Mouse (Mus musculus): Measurements from ENCODE around the gene Cfap20. TPM values are rescaled to one million over a fixed set of nuclear protein-coding genes. Genes with fewer than 3 reads are reported as not detected.
A peak's percentile ranks its signal among the peaks of the same experiment; 100 is the strongest.

The Cfap20 gene
- 144 and 146 TPM in 2 replicates for polyA plus RNA-seq (2016; fragmentation: Nextera tagmentation; extraction: Ambion mirVana)

- WGBS = 1% methylated on average over 51 of the region's 51 CpGs
- Histone ChIP-seq H3K27me3 (ENCODE audit: poor library complexity, severe bottlenecking) (no peaks in the 10 kb centered on the region), H3K4me1 (peaks cover 43% of the 10 kb centered on the region), H3K36me3 (replicated peaks) (peaks cover 4% of the 10 kb centered on the region), H3K27ac (peak within 1 kb of the TSS; percentile 95), H3K4me3 (peak within 1 kb of the TSS; percentile 92), H3K9me3 (no peaks in the 10 kb centered on the region)
- peak; percentile 100 for DNase-seq (ENCODE audit: extremely low spot score, low spot score)
These were observed at the start of gene Cfap20 for GRCm38 (mm10) chr8:95434686-95435439. Cfap20 (minus strand) TSS chr8:95434869.

GRCm38 (mm10) chr8:95470008-95470407 lies 35.3 kb upstream of the Cfap20 start:
- Histone ChIP-seq H3K27ac (no peak overlapping the region), H3K4me1 (no peaks in the 10 kb centered on the region), H3K4me3 (no peak overlapping the region), H3K36me3 (replicated peaks) (peaks cover 96% of the 10 kb centered on the region), H3K9me3 (no peaks in the 10 kb centered on the region), H3K27me3 (ENCODE audit: poor library complexity, severe bottlenecking) (no peaks in the 10 kb centered on the region)
- WGBS = 97% methylated on average over 4 of the region's 4 CpGs
- no peak for DNase-seq (ENCODE audit: extremely low spot score, low spot score)

GRCm38 (mm10) chr8:95468995-95469394 lies 34.3 kb upstream of the Cfap20 start:
- no peak for DNase-seq (ENCODE audit: extremely low spot score, low spot score)
- no peaks in the 10 kb centered on the region for H3K9me3 ChIP-seq
- H3K4me1 ChIP-seq = no peaks in the 10 kb centered on the region
- no peak overlapping the region for H3K27ac ChIP-seq
- peaks cover 96% of the 10 kb centered on the region for H3K36me3 ChIP-seq (replicated peaks)
- no peaks in the 10 kb centered on the region for H3K27me3 ChIP-seq (ENCODE audit: poor library complexity, severe bottlenecking)
- H3K4me3 ChIP-seq = no peak overlapping the region
- 97% methylated on average over 3 of the region's 3 CpGs for WGBS

- Histone ChIP-seq H3K9me3 (no peaks in the 10 kb centered on the region), H3K36me3 (replicated peaks) (peaks cover 96% of the 10 kb centered on the region), H3K4me1 (no peaks in the 10 kb centered on the region), H3K4me3 (no peak overlapping the region), H3K27me3 (ENCODE audit: poor library complexity, severe bottlenecking) (no peaks in the 10 kb centered on the region), H3K27ac (no peak overlapping the region)
- 84% methylated on average over 2 of the region's 2 CpGs for WGBS
- DNase-seq (ENCODE audit: extremely low spot score, low spot score) = no peak
These were observed 31.9 kb upstream of the Cfap20 start for GRCm38 (mm10) chr8:95466543-95466942.

- H3K36me3 ChIP-seq (replicated peaks) = peaks cover 99% of the 10 kb centered on the region
- no peak overlapping the region for H3K4me3 ChIP-seq
- DNase-seq (ENCODE audit: extremely low spot score, low spot score) = no peak
- 85% methylated on average over 8 of the region's 8 CpGs for WGBS
- H3K9me3 ChIP-seq = no peaks in the 10 kb centered on the region
- H3K27me3 ChIP-seq (ENCODE audit: poor library complexity, severe bottlenecking) = no peaks in the 10 kb centered on the region
- H3K4me1 ChIP-seq = no peaks in the 10 kb centered on the region
- no peak overlapping the region for H3K27ac ChIP-seq
These were observed 17.8 kb upstream of the Cfap20 start for GRCm38 (mm10) chr8:95452518-95452917.

GRCm38 (mm10) chr8:95450271-95450670 lies 15.6 kb upstream of the Cfap20 start:
- no peaks in the 10 kb centered on the region for H3K9me3 ChIP-seq
- H3K4me3 ChIP-seq = no peak overlapping the region
- no peak overlapping the region for H3K27ac ChIP-seq
- peaks cover 85% of the 10 kb centered on the region for H3K36me3 ChIP-seq (replicated peaks)
- no peaks in the 10 kb centered on the region for H3K4me1 ChIP-seq
- no peaks in the 10 kb centered on the region for H3K27me3 ChIP-seq (ENCODE audit: poor library complexity, severe bottlenecking)
- DNase-seq (ENCODE audit: extremely low spot score, low spot score) = no peak
- 94% methylated on average over 5 of the region's 5 CpGs for WGBS

- WGBS = 92% methylated on average over 7 of the region's 7 CpGs
These were observed 13.0 kb upstream of the Cfap20 start for GRCm38 (mm10) chr8:95447661-95448060.

GRCm38 (mm10) chr8:95445042-95445441 lies 10.4 kb upstream of the Cfap20 start:
- no peaks in the 10 kb centered on the region for H3K27me3 ChIP-seq (ENCODE audit: poor library complexity, severe bottlenecking)
- H3K27ac ChIP-seq = no peak overlapping the region
- WGBS = 92% methylated on average over 4 of the region's 4 CpGs
- peaks cover 34% of the 10 kb centered on the region for H3K36me3 ChIP-seq (replicated peaks)
- no peaks in the 10 kb centered on the region for H3K9me3 ChIP-seq
- DNase-seq (ENCODE audit: extremely low spot score, low spot score) = no peak
- no peak overlapping the region for H3K4me3 ChIP-seq
- H3K4me1 ChIP-seq = no peaks in the 10 kb centered on the region

More at GRCm38 (mm10) chr8:95447661-95448060, 13.0 kb upstream of the Cfap20 start:
- H3K9me3 ChIP-seq = no peaks in the 10 kb centered on the region
- no peaks in the 10 kb centered on the region for H3K27me3 ChIP-seq (ENCODE audit: poor library complexity, severe bottlenecking)
- H3K27ac ChIP-seq = no peak overlapping the region
- no peak overlapping the region for H3K4me3 ChIP-seq
- H3K36me3 ChIP-seq (replicated peaks) = peaks cover 59% of the 10 kb centered on the region
- H3K4me1 ChIP-seq = no peaks in the 10 kb centered on the region
- DNase-seq (ENCODE audit: extremely low spot score, low spot score) = no peak

GRCm38 (mm10) chr8:95441491-95442039 lies 6.9 kb upstream of the Cfap20 start:
- no peaks in the 10 kb centered on the region for H3K27me3 ChIP-seq (ENCODE audit: poor library complexity, severe bottlenecking)
- no peaks in the 10 kb centered on the region for H3K9me3 ChIP-seq
- 69% methylated on average over 5 of the region's 5 CpGs for WGBS
- H3K27ac ChIP-seq = no peak overlapping the region
- no peaks in the 10 kb centered on the region for H3K4me1 ChIP-seq
- H3K36me3 ChIP-seq (replicated peaks) = no peaks in the 10 kb centered on the region; the same call in 1 of the 2 replicates
- DNase-seq (ENCODE audit: extremely low spot score, low spot score) = no peak
- H3K4me3 ChIP-seq = no peak overlapping the region

GRCm38 (mm10) chr8:95440168-95440709 lies 5.6 kb upstream of the Cfap20 start:
- no peak for DNase-seq (ENCODE audit: extremely low spot score, low spot score)
- no peak overlapping the region for H3K4me3 ChIP-seq
- no peak overlapping the region for H3K27ac ChIP-seq
- H3K27me3 ChIP-seq (ENCODE audit: poor library complexity, severe bottlenecking) = no peaks in the 10 kb centered on the region
- no peaks in the 10 kb centered on the region for H3K9me3 ChIP-seq
- 86% methylated on average over 5 of the region's 5 CpGs for WGBS
- H3K36me3 ChIP-seq (replicated peaks) = no peaks in the 10 kb centered on the region
- H3K4me1 ChIP-seq = no peaks in the 10 kb centered on the region

GRCm38 (mm10) chr8:95439421-95439820 lies 4.8 kb upstream of the Cfap20 start:
- Histone ChIP-seq H3K27me3 (ENCODE audit: poor library complexity, severe bottlenecking) (no peaks in the 10 kb centered on the region), H3K9me3 (no peaks in the 10 kb centered on the region), H3K36me3 (replicated peaks) (no peaks in the 10 kb centered on the region), H3K27ac (no peak overlapping the region), H3K4me3 (no peak overlapping the region), H3K4me1 (no peaks in the 10 kb centered on the region)
- no peak for DNase-seq (ENCODE audit: extremely low spot score, low spot score)
- 91% methylated on average over 2 of the region's 2 CpGs for WGBS

GRCm38 (mm10) chr8:95437341-95437992 lies 2.8 kb upstream of the Cfap20 start:
- Histone ChIP-seq H3K36me3 (replicated peaks) (no peaks in the 10 kb centered on the region), H3K27me3 (ENCODE audit: poor library complexity, severe bottlenecking) (no peaks in the 10 kb centered on the region), H3K4me1 (peaks cover 17% of the 10 kb centered on the region), H3K27ac (no peak overlapping the region), H3K4me3 (no peak overlapping the region), H3K9me3 (no peaks in the 10 kb centered on the region)
- 59% methylated on average over 5 of the region's 5 CpGs for WGBS
- no peak for DNase-seq (ENCODE audit: extremely low spot score, low spot score)

GRCm38 (mm10) chr8:95435930-95436329 lies 1.3 kb upstream of the Cfap20 start:
- Histone ChIP-seq H3K4me3 (no peak overlapping the region), H3K27ac (no peak overlapping the region), H3K9me3 (no peaks in the 10 kb centered on the region), H3K27me3 (ENCODE audit: poor library complexity, severe bottlenecking) (no peaks in the 10 kb centered on the region), H3K36me3 (replicated peaks) (peaks cover 4% of the 10 kb centered on the region), H3K4me1 (peaks cover 32% of the 10 kb centered on the region)
- no peak for DNase-seq (ENCODE audit: extremely low spot score, low spot score)
- 91% methylated on average over 3 of the region's 3 CpGs for WGBS

Data from forebrain, embryonic 10.5 days (tissue).